Mouse (Mus musculus) lung, embryonic 14.5 days (tissue): ENCODE measurements around the gene 4930404N11Rik. TPM values are rescaled to one million over a fixed set of nuclear protein-coding genes. Genes with fewer than 3 reads are reported as not detected.

Source experiments
- ATAC-seq: fragments of 200-750 bp; cut with Nextera tagmentation; 2 replicates; pipeline ENCODE4 v1.8.0; 2017; ENCODE audit warnings: mild to moderate bottlenecking, moderate TSS enrichment, moderate library complexity; ENCODE audit not compliant: insufficient read depth
- DNase-seq: peaks from one replicate; pipeline ENCODE4 v3.0.0-alpha.2; 2015
- H3K27ac ChIP-seq: fragments of 300-500 bp; sonication (generic); 2 replicates; pipeline ENCODE4 v1.5.1; 2014; ENCODE audit warnings: low read depth, mild to moderate bottlenecking, moderate library complexity
- H3K27me3 ChIP-seq: fragments of 300-500 bp; sonication (generic); 2 replicates; pipeline ENCODE4 v1.6.1; 2014; ENCODE audit warnings: low read length, control low read depth; ENCODE audit not compliant: insufficient read depth
- H3K36me3 ChIP-seq: fragments of 300-500 bp; sonication (generic); 2 replicates; pipeline ENCODE4 v1.6.1; 2014; ENCODE audit warnings: control low read depth; ENCODE audit not compliant: insufficient read depth
- H3K4me1 ChIP-seq: fragments of 300-500 bp; sonication (generic); 2 replicates; pipeline ENCODE4 v1.6.1; 2014; ENCODE audit warnings: antibody characterized with exemption, control low read depth; ENCODE audit not compliant: insufficient read depth
- H3K4me2 ChIP-seq: fragments of 300-500 bp; sonication (generic); 2 replicates; pipeline ENCODE4 v1.6.1; 2014; ENCODE audit warnings: mild to moderate bottlenecking
- H3K4me3 ChIP-seq: fragments of 300-500 bp; sonication (generic); 2 replicates; pipeline ENCODE4 v1.5.1; 2014; ENCODE audit warnings: low read depth, low read length
- H3K9ac ChIP-seq: fragments of 300-500 bp; sonication (generic); 2 replicates; pipeline ENCODE4 v1.6.1; 2014
- H3K9me3 ChIP-seq: fragments of 300-500 bp; sonication (generic); 2 replicates; pipeline ENCODE4 v1.6.1; 2016; ENCODE audit warnings: low read depth, low read length, control low read depth
- CTCF ChIP-seq: IDR thresholded peaks from 2 replicates; pipeline ENCODE4 v1.5.1; 2016; ENCODE audit warnings: antibody characterized with exemption, low read depth
- WGBS: fragments of 180-500 bp; shearing (Covaris S2); extraction: QIAGEN DNeasy Blood & Tissue Kit; methylation state at CpG from one replicate; pipeline ENCODE4 v1.1.7; 2014; 5-methylcytosine and 5-hydroxymethylcytosine counted together
- polyA plus RNA-seq: library from polyadenylated mRNA; unstranded; fragments of >200 nt; fragmentation: Nextera tagmentation; extraction: Ambion mirVana; gene quantifications from 2 replicates; pipeline ENCODE4 v1.2.1, GENCODE M21; 2014

The 4930404N11Rik gene
- polyA plus RNA-seq, 1 experiment from 2014 or later = 0.92 TPM

DNA sequence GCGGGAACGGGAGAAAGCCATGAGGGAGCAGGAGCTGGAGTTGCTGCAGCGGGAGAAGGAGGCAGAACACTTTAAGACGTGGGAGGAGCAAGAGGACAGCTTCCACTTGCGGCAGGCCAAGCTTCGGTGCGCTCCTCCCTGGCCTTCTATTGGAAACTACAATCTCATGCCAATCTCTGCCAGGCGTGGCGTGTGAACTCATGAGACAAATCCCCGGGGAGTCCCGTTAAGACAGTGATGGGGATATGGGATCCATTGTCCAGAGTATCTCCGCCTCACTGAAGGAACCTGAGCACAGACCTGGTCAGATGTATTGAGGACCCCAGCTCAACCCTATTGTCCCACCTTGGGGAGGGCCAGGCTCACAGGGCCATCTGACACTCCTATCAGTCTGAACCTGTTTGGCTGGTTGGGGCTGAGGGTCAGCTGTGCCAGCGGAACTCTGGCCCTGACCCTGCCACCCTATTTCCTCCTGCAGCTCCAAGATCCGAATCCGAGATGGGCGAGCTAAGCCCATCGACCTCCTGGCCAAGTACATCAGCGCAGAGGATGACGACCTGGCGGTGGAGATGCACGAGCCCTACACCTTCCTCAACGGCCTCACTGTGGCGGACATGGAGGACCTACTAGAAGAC, 42.4 kb downstream of the 4930404N11Rik start:
- WGBS = 89% methylated on average over 23 of the region's 23 CpGs
- no peak for ATAC-seq
- no peak for TF ChIP-seq CTCF
- H3K36me3 ChIP-seq = peaks cover 59% of the 10 kb centered on the region
- DNase-seq = no peak
- H3K9ac ChIP-seq = no peak overlapping the region
- H3K27ac ChIP-seq = no peak overlapping the region
- H3K4me2 ChIP-seq = no peak overlapping the region
- H3K27me3 ChIP-seq = no peaks in the 10 kb centered on the region
- H3K4me3 ChIP-seq = no peak overlapping the region
- peaks cover 16% of the 10 kb centered on the region for H3K4me1 ChIP-seq
- H3K9me3 ChIP-seq = no peaks in the 10 kb centered on the region

GRCm38 (mm10) chr10:81322444-81322843, 43.2 kb downstream of the 4930404N11Rik start:
- no peaks in the 10 kb centered on the region for H3K27me3 ChIP-seq
- no peak for TF ChIP-seq CTCF
- H3K9ac ChIP-seq = no peak overlapping the region
- H3K4me1 ChIP-seq = peaks cover 10% of the 10 kb centered on the region; the same call in 1 of the 2 replicates
- peak overlapping the region; percentile 98 for H3K4me3 ChIP-seq
- no peak overlapping the region for H3K27ac ChIP-seq
- H3K9me3 ChIP-seq = no peaks in the 10 kb centered on the region
- peak overlapping the region; percentile 76 for H3K4me2 ChIP-seq
- no peak for DNase-seq
- WGBS = 91% methylated on average over 27 of the region's 27 CpGs
- peaks cover 68% of the 10 kb centered on the region for H3K36me3 ChIP-seq
- ATAC-seq = no peak

DNA sequence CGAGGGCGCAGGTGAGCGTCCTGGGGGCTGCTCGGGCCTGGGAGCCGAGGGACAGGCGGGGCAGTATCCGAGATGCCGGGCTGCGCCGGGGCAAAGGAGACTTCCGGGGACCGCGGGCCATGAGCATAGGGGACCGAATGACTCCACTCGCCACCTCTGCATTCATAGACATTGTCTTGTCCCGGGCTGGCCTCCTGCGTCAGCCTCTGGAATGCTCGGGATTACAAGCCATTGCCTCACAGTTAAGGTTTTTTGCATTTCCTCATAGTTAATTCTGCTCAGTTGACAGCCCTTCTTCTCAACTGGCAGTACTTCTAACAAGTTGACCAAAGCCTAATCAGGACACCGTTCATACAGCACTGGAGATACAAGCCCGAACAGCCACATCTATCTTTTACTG, 44.2 kb downstream of the 4930404N11Rik start:
- ATAC-seq = no peak; the same call in 1 of the 2 replicates
- Histone ChIP-seq H3K4me1 (peaks cover 18% of the 10 kb centered on the region; the same call in 1 of the 2 replicates), H3K36me3 (peaks cover 61% of the 10 kb centered on the region)

GRCm38 (mm10) chr10:81320550-81321347, 44.9 kb downstream of the 4930404N11Rik start, which contains the start of gene Cactin:
Gene Cactin (plus strand): TSS chr10:81321103.
- H3K4me1 ChIP-seq = peaks cover 19% of the 10 kb centered on the region; the same call in 1 of the 2 replicates
- H3K36me3 ChIP-seq = peaks cover 61% of the 10 kb centered on the region
- peak; percentile 59 for TF ChIP-seq CTCF

More for the DNA sequence above, 44.2 kb downstream of the 4930404N11Rik start:
- no peak for DNase-seq
- H3K27me3 ChIP-seq = no peaks in the 10 kb centered on the region
- no peak for TF ChIP-seq CTCF
- H3K9me3 ChIP-seq = no peaks in the 10 kb centered on the region
- peak overlapping the region; percentile 98 for H3K4me3 ChIP-seq
- peak overlapping the region; percentile 87 for H3K9ac ChIP-seq
- peak overlapping the region; percentile 76 for H3K4me2 ChIP-seq
- 3% methylated on average over 20 of the region's 20 CpGs for WGBS
- H3K27ac ChIP-seq = peak overlapping the region; percentile 86

DNA sequence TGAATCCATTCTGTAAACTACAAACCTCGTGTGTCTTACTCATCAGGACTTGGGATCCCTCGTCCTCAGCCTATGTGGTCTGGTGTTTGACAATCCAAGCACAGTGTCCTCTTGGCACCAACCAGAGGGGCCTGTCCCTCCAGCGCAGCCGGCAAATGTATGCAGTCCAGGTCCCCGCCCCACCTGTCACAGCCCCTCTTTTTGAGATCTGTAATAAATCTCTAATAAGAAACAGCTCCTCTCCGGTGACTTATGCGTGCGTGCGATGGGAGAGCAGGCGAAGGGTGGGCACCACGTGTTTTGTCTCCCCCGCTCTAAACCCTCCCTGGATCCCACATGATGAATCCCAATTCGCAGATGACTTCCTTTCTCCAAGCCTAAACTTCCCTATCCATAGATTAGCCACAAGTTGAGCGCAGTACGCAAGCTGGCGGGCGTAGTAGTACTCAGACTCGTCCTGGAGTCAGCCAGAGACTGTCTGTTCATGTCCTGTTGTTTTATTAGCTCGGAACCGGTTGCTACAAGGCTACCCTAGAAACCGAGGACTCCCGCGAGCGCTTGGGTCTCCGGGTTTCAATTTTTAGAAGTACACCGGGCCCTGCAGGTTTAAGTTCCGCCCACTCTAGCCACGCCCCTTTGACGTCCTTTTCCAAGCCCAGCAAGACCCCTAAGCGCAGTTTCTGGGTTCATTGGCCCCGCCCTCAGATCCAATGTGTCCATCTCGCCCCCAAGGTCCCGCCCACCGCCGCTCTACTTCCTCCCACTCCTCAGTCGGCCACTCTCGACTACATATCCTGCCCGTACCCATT, 45.7 kb downstream of the 4930404N11Rik start:
- H3K4me1 ChIP-seq = peaks cover 19% of the 10 kb centered on the region; the same call in 1 of the 2 replicates

More at GRCm38 (mm10) chr10:81320550-81321347, 44.9 kb downstream of the 4930404N11Rik start, which contains the start of gene Cactin:
- Histone ChIP-seq H3K9ac (peak within 1 kb of the TSS; percentile 87), H3K27me3 (no peaks in the 10 kb centered on the region), H3K4me2 (peak within 1 kb of the TSS; percentile 76), H3K9me3 (no peaks in the 10 kb centered on the region), H3K4me3 (peak within 1 kb of the TSS; percentile 98), H3K27ac (peak within 1 kb of the TSS; percentile 87)
- ATAC-seq (peak; percentile 88), DNase-seq (peak; percentile 100)
- WGBS = under 1% methylated on average over 68 of the region's 68 CpGs

DNA sequence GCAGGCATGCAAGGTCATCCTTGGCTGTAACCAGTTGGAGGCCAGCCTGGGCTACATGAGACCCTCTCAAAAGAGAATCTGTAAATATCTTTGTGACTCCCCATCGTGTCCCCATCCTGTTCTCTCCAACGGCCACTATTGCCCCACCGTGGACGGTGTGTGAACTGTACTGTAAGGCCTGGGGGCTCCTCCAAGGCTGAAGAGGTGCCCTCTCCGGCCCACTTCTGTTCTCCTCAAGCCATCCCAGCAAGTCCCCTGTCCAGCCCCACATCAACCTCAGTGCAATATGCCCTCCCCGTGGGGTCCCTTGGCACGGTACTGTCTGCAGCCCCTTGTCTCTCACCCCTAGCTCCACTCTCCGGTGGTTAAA, 46.3 kb downstream of the 4930404N11Rik start:
- H3K27me3 ChIP-seq = no peaks in the 10 kb centered on the region
- peak overlapping the region; percentile 76 for H3K4me2 ChIP-seq
- TF ChIP-seq CTCF = peak; percentile 39; the same call in 1 of the 2 replicates
- H3K4me3 ChIP-seq = peak overlapping the region; percentile 98
- peaks cover 19% of the 10 kb centered on the region; the same call in 1 of the 2 replicates for H3K4me1 ChIP-seq
- ATAC-seq = no peak
- H3K36me3 ChIP-seq = peaks cover 59% of the 10 kb centered on the region
- peak overlapping the region; percentile 59 for H3K9ac ChIP-seq
- peak overlapping the region; percentile 87 for H3K27ac ChIP-seq
- H3K9me3 ChIP-seq = no peaks in the 10 kb centered on the region
- DNase-seq = no peak
- whole genome bisulfite sequencing = 27% methylated on average over 8 of the region's 8 CpGs

More for the DNA sequence above, 45.7 kb downstream of the 4930404N11Rik start:
- Histone ChIP-seq H3K4me3 (peak overlapping the region; percentile 98), H3K9me3 (no peaks in the 10 kb centered on the region), H3K4me2 (peak overlapping the region; percentile 76), H3K27ac (peak overlapping the region; percentile 87), H3K36me3 (peaks cover 59% of the 10 kb centered on the region), H3K9ac (peak overlapping the region; percentile 59), H3K27me3 (no peaks in the 10 kb centered on the region)
- DNase-seq = peak; percentile 100
- ATAC-seq = peak; percentile 25; the same call in 1 of the 2 replicates
- 2% methylated on average over 38 of the region's 38 CpGs for WGBS
- TF ChIP-seq CTCF = no peak
